ENCODE assay signal across 8 mouse cellular contexts in genomic region chr13:23746201-23747080, GRCm38 (mm10). TPM values are rescaled to one million over a fixed set of nuclear protein-coding genes. Genes with fewer than 3 reads are reported as not detected.
DNase-seq lines count a peak whose midpoint lies in the region; ATAC-seq and TF ChIP-seq lines count a peak whose summit lies in the region.
"Not testable (repeated sequence)": the region's sequence is repeated elsewhere in the genome, so short reads cannot be mapped to it uniquely, and the experiment has no call there.

Hist1h2bb (plus strand) TSS chr13:23746734.

- intact Hi-C loops in heart, postnatal 10 days (cut with DNase I), result loop anchor here (5.0 to 10.0 kb wide), 3 partner anchors 212 to 1922 kb away; partner anchors contain the start of genes Hist1h2af, Hist1h2ag, Hist1h2bj and Hist1h3g

- not testable (repeated sequence) for H3K27me3 ChIP-seq in CH12.LX (replicated peaks); forebrain, embryonic 12.5 days; liver, embryonic 15.5 days; neural tube, embryonic 11.5 days (ENCODE audit: control insufficient read depth, insufficient read depth, low read length); stomach, postnatal 0 days (ENCODE audit: control insufficient read depth, insufficient read depth, low read length)

- peak; percentile 92 for ATAC-seq in forebrain, embryonic 12.5 days (ENCODE audit: low FRiP score)
- peak; percentile 75 for ATAC-seq in liver, embryonic 15.5 days (ENCODE audit: insufficient read depth)
- ATAC-seq in neural tube, embryonic 11.5 days (ENCODE audit: insufficient read depth, low FRiP score, low TSS enrichment), result peak; percentile 89
- ATAC-seq in stomach, postnatal 0 days (ENCODE audit: low FRiP score, low TSS enrichment), result peak; percentile 91

- DNase-seq in CH12.LX (ENCODE audit: extremely low read depth), result peak; percentile 94
- DNase-seq in c-Kit-positive CD71-positive TER-119-negative erythroid progenitor cells, embryonic 14.5 days (ENCODE audit: low read depth), result peak; percentile 93
- DNase-seq in heart, postnatal 10 days, result peak; percentile 82
- DNase-seq in kidney, postnatal 4 days, result peak; percentile 66 to 81
- DNase-seq in neural tube, embryonic 11.5 days (ENCODE audit: low spot score), result peak; percentile 82
- peak; percentile 80 for DNase-seq in stomach, postnatal 0 days (ENCODE audit: low spot score)

- H3K4me3 ChIP-seq in CH12.LX (replicated peaks in 1 of 3; ENCODE audit: low read depth in 2 of 3, low read length in 2 of 3, poor library complexity in 1 of 3), result peak within 1 kb of the TSS; percentile 4 to 49 (median 49)
- H3K4me3 ChIP-seq in forebrain, embryonic 12.5 days (replicated peaks), result peak within 1 kb of the TSS; percentile 45
- H3K4me3 ChIP-seq in liver, embryonic 15.5 days (replicated peaks), result peak within 1 kb of the TSS; percentile 62
- peak within 1 kb of the TSS; percentile 36 for H3K4me3 ChIP-seq in neural tube, embryonic 11.5 days (ENCODE audit: low read depth, low read length)
- H3K4me3 ChIP-seq in stomach, postnatal 0 days (ENCODE audit: low read depth, low read length), result peak within 1 kb of the TSS; percentile 33

- H3K27ac ChIP-seq in CH12.LX (ENCODE audit: insufficient read depth, low read depth), result peak within 1 kb of the TSS; percentile 99
- H3K27ac ChIP-seq in forebrain, embryonic 12.5 days, result peak within 1 kb of the TSS; percentile 99
- H3K27ac ChIP-seq in liver, embryonic 15.5 days (replicated peaks), result peak within 1 kb of the TSS; percentile 99
- peak within 1 kb of the TSS; percentile 98 for H3K27ac ChIP-seq in neural tube, embryonic 11.5 days (ENCODE audit: low read depth, low read length)
- peak within 1 kb of the TSS; percentile 97 for H3K27ac ChIP-seq in stomach, postnatal 0 days (replicated peaks)

- under 1% methylated on average over 40 of the region's 58 CpGs for WGBS in forebrain, embryonic 12.5 days
- 0% methylated on average over 45 of the region's 58 CpGs for WGBS in liver, embryonic 15.5 days (ENCODE audit: insufficient replicate concordance)
- WGBS in neural tube, embryonic 11.5 days, result under 1% methylated on average over 36 of the region's 58 CpGs
- WGBS in stomach, postnatal 0 days, result 0% methylated on average over 38 of the region's 58 CpGs

- not testable (repeated sequence) for H3K9me3 ChIP-seq in CH12.LX (replicated peaks; ENCODE audit: low read length); forebrain, embryonic 12.5 days; liver, embryonic 15.5 days (replicated peaks); neural tube, embryonic 11.5 days (ENCODE audit: control insufficient read depth, low read length); stomach, postnatal 0 days (ENCODE audit: control insufficient read depth, low read length)

- dilution Hi-C loops in CH12.LX (cut with MboI; ENCODE audit: extremely low pct_ligation_motif_present, extremely low pct_unique_long_range_greater_than_20kb, low sequenced_read_pairs), result loop anchor here (10.0 kb wide), 1 partner anchor 52 kb away; the partner anchor contains the start of genes Hist1h1t and Hist1h4c

- peak within 1 kb of the TSS; percentile 99 for H3K9ac ChIP-seq in CH12.LX (ENCODE audit: insufficient read depth, low read depth)
- peak within 1 kb of the TSS; percentile 75 for H3K9ac ChIP-seq in forebrain, embryonic 12.5 days
- peak within 1 kb of the TSS; percentile 81 for H3K9ac ChIP-seq in liver, embryonic 15.5 days
- H3K9ac ChIP-seq in neural tube, embryonic 11.5 days (ENCODE audit: low read length), result peak within 1 kb of the TSS; percentile 63
- peak within 1 kb of the TSS; percentile 63 for H3K9ac ChIP-seq in stomach, postnatal 0 days (ENCODE audit: low read length)

- H3K79me2 ChIP-seq in CH12.LX (replicated peaks; ENCODE audit: control insufficient read depth, extremely low read depth, insufficient read depth, poor library complexity, severe bottlenecking), result not testable (repeated sequence)

- TF ChIP-seq EP300 in CH12.LX (IDR thresholded peaks at IDR 0.05; ENCODE audit: low read length), result not testable (repeated sequence)
- TF ChIP-seq EP300 in stomach, postnatal 0 days (optimal IDR thresholded peaks at IDR 0.05), result peak; percentile 43

- H3K4me1 ChIP-seq in CH12.LX (ENCODE audit: control insufficient read depth in 1 of 2, insufficient read depth in 2 of 2), result peaks cover 3 to 45% of the 10 kb centered on the region in 2 experiments; a peak in 3 of 4 replicates
- H3K4me1 ChIP-seq in forebrain, embryonic 12.5 days, result peaks cover 17% of the 10 kb centered on the region
- peaks cover 45% of the 10 kb centered on the region for H3K4me1 ChIP-seq in liver, embryonic 15.5 days (replicated peaks)
- H3K4me1 ChIP-seq in neural tube, embryonic 11.5 days (ENCODE audit: control insufficient read depth, insufficient read depth, low read length), result peaks cover 13% of the 10 kb centered on the region; the same call in 1 of the 2 replicates
- not testable (repeated sequence) for H3K4me1 ChIP-seq in stomach, postnatal 0 days (replicated peaks; ENCODE audit: control insufficient read depth, insufficient read depth)

- TF ChIP-seq RAD21 in CH12.LX (IDR thresholded peaks at IDR 0.05; ENCODE audit: low read depth, low read length), result not testable (repeated sequence)

- peak within 1 kb of the TSS; percentile 93; the same call in 1 of the 2 replicates for H3K4me2 ChIP-seq in CH12.LX (ENCODE audit: insufficient read depth, low read depth, poor library complexity, severe bottlenecking)
- peak within 1 kb of the TSS; percentile 63 for H3K4me2 ChIP-seq in forebrain, embryonic 12.5 days
- peak within 1 kb of the TSS; percentile 66 for H3K4me2 ChIP-seq in liver, embryonic 15.5 days
- H3K4me2 ChIP-seq in neural tube, embryonic 11.5 days (ENCODE audit: low read depth), result peak within 1 kb of the TSS; percentile 58
- peak within 1 kb of the TSS; percentile 62 for H3K4me2 ChIP-seq in stomach, postnatal 0 days (replicated peaks; ENCODE audit: low read depth)

- in situ Hi-C loops in CH12.LX (cut with MboI; ENCODE audit: low pct_ligation_motif_present, low pct_unique_long_range_greater_than_20kb, low sequenced_read_pairs), result not testable (repeated sequence)

- TF ChIP-seq POLR2A in CH12.LX (IDR thresholded peaks at IDR 0.05; ENCODE audit: low read depth, low read length), result peak; percentile 97

- not testable (repeated sequence) for TF ChIP-seq CTCF in CH12.LX (conservative IDR thresholded peaks at IDR 0.05 in 1 of 2, IDR thresholded peaks at IDR 0.05 in 1 of 2; ENCODE audit: low read depth in 2 of 2, low read length in 2 of 2); stomach, postnatal 0 days (IDR thresholded peaks at IDR 0.05; ENCODE audit: low read depth)

- H3K36me3 ChIP-seq in CH12.LX (replicated peaks in 1 of 2; ENCODE audit: control insufficient read depth in 1 of 2, insufficient read depth in 1 of 2, low read length in 1 of 2); forebrain, embryonic 12.5 days (replicated peaks); liver, embryonic 15.5 days (replicated peaks); neural tube, embryonic 11.5 days (ENCODE audit: control insufficient read depth, insufficient read depth, low read length); stomach, postnatal 0 days (ENCODE audit: control insufficient read depth, insufficient read depth, low read length): not testable (repeated sequence)

TF ChIP-seq in CH12.LX, 34 proteins besides CTCF, POLR2A, EP300 and RAD21:
- TF ChIP-seq ZMIZ1 (IDR thresholded peaks at IDR 0.05; ENCODE audit: low read depth, low read length) (peak; percentile 99), ELF1 (IDR thresholded peaks at IDR 0.05; ENCODE audit: low read depth, low read length) (0 out of 2 replicates have a peak, but pooled peaks have one; percentile 8), RCOR1 (conservative IDR thresholded peaks at IDR 0.05; ENCODE audit: low read depth, low read length) (peak; percentile 52), SIN3A (IDR thresholded peaks at IDR 0.05; ENCODE audit: low read length) (peak; percentile 57; the same call in 1 of the 2 replicates), UBTF (IDR thresholded peaks at IDR 0.05; ENCODE audit: low read depth, low read length) (peak; percentile 94; the same call in 1 of the 2 replicates), NELFE (IDR thresholded peaks at IDR 0.05; ENCODE audit: low read depth, low read length) (peak; percentile 99), MXI1 (IDR thresholded peaks at IDR 0.05; ENCODE audit: low read depth, low read length) (peak; percentile 72), CHD2 (IDR thresholded peaks at IDR 0.05; ENCODE audit: low read length) (peak; percentile 93), HCFC1 (IDR thresholded peaks at IDR 0.05; ENCODE audit: low read depth, low read length) (peak; percentile 63), NRF1 (IDR thresholded peaks at IDR 0.05; ENCODE audit: low read depth, low read length) (peak; percentile 76), TCF12 (IDR thresholded peaks at IDR 0.05; ENCODE audit: low read depth, low read length) (peak; percentile 96), TBP (conservative IDR thresholded peaks at IDR 0.05; ENCODE audit: low read depth, low read length) (peak; percentile 99), POLR2AphosphoS2 (IDR thresholded peaks at IDR 0.05; ENCODE audit: low read depth, low read length) (peak; percentile 99; the same call in 1 of the 2 replicates), MEF2A (IDR thresholded peaks at IDR 0.05; ENCODE audit: borderline replicate concordance, low read depth, low read length) (peak; percentile 50; the same call in 1 of the 2 replicates)

RNA-seq across cellular contexts. Expression of gene Hist1h2bb, which starts in this region (rescaled TPM):
- total RNA-seq in CH12.LX (2012; rRNA removed), result 2,544 and 2,852 TPM in 2 replicates
- total RNA-seq in CH12.LX (2014; rRNA removed), result 34.5 and 54.6 TPM in 2 replicates
- 0.53 and 1.3 TPM in 2 replicates for polyA plus RNA-seq in CH12.LX (2012; ENCODE audit: insufficient read length, low read depth)
- polyA plus RNA-seq in forebrain, embryonic 12.5 days (2016; fragmentation: Nextera tagmentation; extraction: Ambion mirVana), result 2.2 and 3.5 TPM in 2 replicates
- total RNA-seq in heart, postnatal 10 days (2021), result 100 to 1,000 TPM; 105 to 106 TPM
- 5.6 and 5.7 TPM in 2 replicates for polyA plus RNA-seq in liver, embryonic 15.5 days (2015; fragmentation: Nextera tagmentation; extraction: Ambion mirVana)
- polyA plus RNA-seq in neural tube, embryonic 11.5 days (2014; fragmentation: Nextera tagmentation; extraction: Ambion mirVana), result 2.4 and 2.9 TPM in 2 replicates
- 0.40 and 0.91 TPM in 2 replicates for polyA plus RNA-seq in stomach, postnatal 0 days (2015; fragmentation: Nextera tagmentation; extraction: Ambion mirVana)

Comparison
In these comparisons a context has a peak if more than half of its experiments do, and no peak if none do; other contexts are left out.
1. Peak in every context shown above with its lines: DNase-seq, ATAC-seq, H3K4me3 ChIP-seq and H3K27ac ChIP-seq.
2. Peak in DNase-seq, ATAC-seq, H3K4me3 ChIP-seq, H3K27ac ChIP-seq, H3K9ac ChIP-seq and H3K4me2 ChIP-seq in stomach, postnatal 0 days; RNA of the gene not detected or under 1 TPM.